Mouse (Mus musculus) liver, adult 2 months (tissue): ENCODE measurements at regions not wholly inside any gene's neighbourhood (a gene's known extent, or its start where the extent isn't known, plus 50 kb on each side); places are given as distances from the start of the nearest gene placed in this dataset.

ENCODE experiments used
- DNase-seq: peaks from one replicate; pipeline ENCODE4 v3.0.0-alpha.2; 2011; ENCODE audit warnings: low read depth, low spot score; ENCODE audit errors: extremely low read depth
- H3K27ac ChIP-seq: fragments of 200-500 bp; replicated peaks from 2 replicates; pipeline ENCODE4 v1.5.1; 2012; ENCODE audit warnings: low read depth, mild to moderate bottlenecking, control low read depth, inconsistent platforms, low read length; ENCODE audit not compliant: insufficient read depth
- H3K27me3 ChIP-seq: fragments of 200-500 bp; 2 replicates; pipeline ENCODE4 v1.6.1; 2012; ENCODE audit warnings: mild to moderate bottlenecking, moderate library complexity, low read length, inconsistent platforms; ENCODE audit not compliant: control insufficient read depth, insufficient read depth
- H3K36me3 ChIP-seq: fragments of 200-500 bp; 2 replicates; pipeline ENCODE4 v1.6.1; 2012; ENCODE audit warnings: low read length, inconsistent platforms; ENCODE audit not compliant: control insufficient read depth, insufficient read depth
- H3K4me1 ChIP-seq: fragments of 200-500 bp; 2 replicates; pipeline ENCODE4 v1.6.1; 2011; ENCODE audit warnings: low read length; ENCODE audit not compliant: control insufficient read depth, insufficient read depth
- H3K4me3 ChIP-seq: fragments of 200-500 bp; 2 replicates; pipeline ENCODE4 v1.5.1; 2011; ENCODE audit warnings: low read depth, mild to moderate bottlenecking, control low read depth, low read length, moderate library complexity; ENCODE audit not compliant: insufficient read depth
- H3K79me2 ChIP-seq: fragments of 200-500 bp; 2 replicates; pipeline ENCODE4 v1.6.1; 2012; ENCODE audit warnings: inconsistent platforms, mild to moderate bottlenecking, low read length, moderate library complexity; ENCODE audit not compliant: control insufficient read depth, insufficient read depth
- H3K9ac ChIP-seq: fragments of 200-500 bp; 2 replicates; pipeline ENCODE4 v1.6.1; 2012; ENCODE audit warnings: low read depth, mild to moderate bottlenecking, control low read depth, inconsistent platforms, low read length
- CTCF ChIP-seq: fragments of 200-500 bp; IDR thresholded peaks from 2 replicates; pipeline ENCODE4 v1.5.1; 2011; ENCODE audit warnings: low read depth, low read length, control low read depth
- POLR2A ChIP-seq: fragments of 200-500 bp; IDR thresholded peaks from 2 replicates; pipeline ENCODE4 v1.6.1; 2011; ENCODE audit warnings: low read length, control low read depth; ENCODE audit not compliant: insufficient read depth; ENCODE audit errors: extremely low read depth
- WGBS: fragments of 180-500 bp; shearing (Covaris S2); methylation state at CpG from one replicate; pipeline ENCODE4 v1.1.7; 2018; 5-methylcytosine and 5-hydroxymethylcytosine counted together

DNA sequence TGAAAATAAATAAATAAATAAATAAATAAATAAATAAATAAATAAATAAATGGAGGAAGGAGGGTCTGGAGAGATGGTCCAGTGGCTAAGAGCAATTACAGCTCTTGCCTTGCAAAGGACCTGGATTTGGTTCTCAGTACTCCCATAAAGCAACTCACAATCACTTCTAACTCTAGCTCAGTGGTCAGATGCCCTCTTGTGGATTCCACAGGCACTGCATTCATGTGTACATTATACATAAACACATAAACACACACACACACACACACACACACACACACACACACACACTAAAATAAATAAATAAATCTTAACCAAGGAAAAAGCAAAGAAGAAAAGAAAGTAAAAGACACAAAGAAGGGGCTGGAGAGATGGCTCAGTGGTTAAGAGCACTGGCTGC, 74.2 kb upstream of the Dhx40 start:
- Histone ChIP-seq H3K27me3 (no peaks in the 10 kb centered on the region), H3K4me1 (no peaks in the 10 kb centered on the region), H3K79me2 (no peaks in the 10 kb centered on the region), H3K9ac (no peak overlapping the region), H3K27ac (no peak overlapping the region), H3K36me3 (no peaks in the 10 kb centered on the region), H3K4me3 (no peak overlapping the region)
- no peak for TF ChIP-seq CTCF
- no peak for TF ChIP-seq POLR2A
- DNase-seq, result no peak

DNA sequence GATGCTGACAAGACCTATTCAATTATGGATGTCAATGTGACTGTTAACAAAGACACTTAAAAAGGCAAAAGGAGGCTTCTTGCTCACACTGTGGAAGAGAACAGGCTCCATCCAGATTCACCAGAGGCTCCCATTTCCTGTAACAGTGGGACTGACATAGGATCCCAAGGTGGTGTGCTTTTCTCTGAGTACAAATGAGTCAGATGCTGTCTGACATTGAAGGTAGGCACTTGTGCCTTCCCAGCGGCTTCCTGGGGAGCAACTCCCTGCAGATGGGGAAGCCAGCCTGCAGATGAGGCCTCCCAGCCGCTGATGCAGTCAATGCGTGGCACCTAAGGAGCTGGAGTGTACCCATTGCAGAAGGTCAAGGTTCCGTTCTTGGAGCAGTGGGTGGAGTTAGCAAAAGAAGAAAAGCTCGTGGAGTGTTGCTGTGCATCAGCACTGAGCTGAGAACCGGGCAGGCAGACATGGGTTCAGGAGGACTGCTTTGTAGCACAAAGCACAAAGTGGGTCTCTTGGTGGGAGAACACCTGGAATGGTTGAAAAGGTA, 71.9 kb upstream of the Dhx40 start:
- Histone ChIP-seq H3K79me2 (no peaks in the 10 kb centered on the region), H3K4me1 (no peaks in the 10 kb centered on the region), H3K36me3 (no peaks in the 10 kb centered on the region), H3K27me3 (no peaks in the 10 kb centered on the region), H3K4me3 (no peak overlapping the region), H3K27ac (no peak overlapping the region), H3K9ac (no peak overlapping the region)
- DNase-seq, result no peak
- no peak for TF ChIP-seq POLR2A
- no peak for TF ChIP-seq CTCF
- WGBS, result 83% methylated on average over 6 of the region's 6 CpGs

DNA sequence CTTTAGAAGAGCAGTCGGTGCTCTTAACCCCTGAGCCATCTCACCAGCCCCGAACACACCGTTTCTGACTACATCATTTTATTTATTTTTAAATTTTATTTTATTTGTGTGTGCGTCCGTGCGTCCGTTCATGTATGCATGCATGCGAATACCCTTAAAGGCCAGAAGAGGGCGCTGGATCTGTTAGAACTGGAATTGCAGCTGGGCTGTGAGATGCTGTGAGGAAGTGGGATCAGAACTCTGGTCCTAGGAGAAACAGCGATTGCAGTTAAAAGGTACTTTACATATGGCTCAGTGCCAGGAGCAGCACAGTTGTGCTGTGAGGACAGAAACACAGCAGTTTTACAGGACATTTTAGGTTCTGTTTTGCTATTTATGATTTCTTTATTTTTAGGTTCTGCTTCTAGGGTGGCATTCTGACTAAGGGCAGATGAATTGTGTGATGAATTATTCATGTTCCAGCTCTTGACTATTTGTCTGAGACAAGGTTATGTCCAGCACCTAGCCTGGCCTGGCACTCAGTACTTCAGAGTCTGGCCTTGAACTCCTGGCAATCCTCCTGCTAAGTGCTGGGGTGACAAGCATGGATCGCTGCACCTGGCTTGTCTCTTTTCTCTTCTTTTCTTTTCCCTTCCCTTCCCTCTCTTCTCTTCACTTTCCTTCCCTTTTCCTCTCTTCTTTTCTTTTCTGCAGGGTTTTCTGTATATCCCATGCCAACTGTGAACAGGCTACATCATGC, 71.0 kb upstream of the Dhx40 start:
- no peaks in the 10 kb centered on the region for H3K36me3 ChIP-seq
- H3K27me3 ChIP-seq, result no peaks in the 10 kb centered on the region
- H3K4me1 ChIP-seq, result no peaks in the 10 kb centered on the region
- TF ChIP-seq CTCF, result no peak
- TF ChIP-seq POLR2A, result no peak
- no peak overlapping the region for H3K27ac ChIP-seq
- H3K4me3 ChIP-seq, result no peak overlapping the region
- WGBS, result 78% methylated on average over 11 of the region's 11 CpGs
- H3K9ac ChIP-seq, result no peak overlapping the region
- DNase-seq, result peak; percentile 70
- H3K79me2 ChIP-seq, result no peaks in the 10 kb centered on the region

DNA sequence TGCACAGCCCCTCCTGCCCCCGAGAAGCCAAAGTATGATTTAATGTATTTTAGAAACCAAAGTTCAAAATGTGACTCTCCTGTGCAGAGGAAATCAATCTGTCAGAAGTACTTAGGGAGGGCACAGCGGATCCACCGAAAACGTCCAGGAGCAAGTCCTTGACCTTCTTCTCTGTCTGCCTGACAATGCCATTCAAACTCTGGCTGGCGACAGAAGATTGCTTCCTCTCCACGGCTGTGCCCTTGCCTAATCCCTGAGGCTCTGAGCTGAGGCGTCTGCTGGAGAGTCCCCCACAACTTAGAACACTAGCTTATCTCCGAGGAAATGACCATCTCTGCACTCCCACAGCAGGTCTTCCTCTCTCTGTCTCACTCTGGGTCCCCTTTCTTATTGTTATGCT, 69.0 kb upstream of the Dhx40 start:
- DNase-seq, result no peak
- no peak overlapping the region for H3K4me3 ChIP-seq
- peaks cover 4% of the 10 kb centered on the region for H3K4me1 ChIP-seq
- H3K79me2 ChIP-seq, result no peaks in the 10 kb centered on the region
- no peaks in the 10 kb centered on the region for H3K36me3 ChIP-seq
- H3K9ac ChIP-seq, result no peak overlapping the region
- 35% methylated on average over 8 of the region's 8 CpGs for WGBS
- H3K27ac ChIP-seq, result no peak overlapping the region
- TF ChIP-seq CTCF, result no peak
- no peak for TF ChIP-seq POLR2A
- no peaks in the 10 kb centered on the region for H3K27me3 ChIP-seq

DNA sequence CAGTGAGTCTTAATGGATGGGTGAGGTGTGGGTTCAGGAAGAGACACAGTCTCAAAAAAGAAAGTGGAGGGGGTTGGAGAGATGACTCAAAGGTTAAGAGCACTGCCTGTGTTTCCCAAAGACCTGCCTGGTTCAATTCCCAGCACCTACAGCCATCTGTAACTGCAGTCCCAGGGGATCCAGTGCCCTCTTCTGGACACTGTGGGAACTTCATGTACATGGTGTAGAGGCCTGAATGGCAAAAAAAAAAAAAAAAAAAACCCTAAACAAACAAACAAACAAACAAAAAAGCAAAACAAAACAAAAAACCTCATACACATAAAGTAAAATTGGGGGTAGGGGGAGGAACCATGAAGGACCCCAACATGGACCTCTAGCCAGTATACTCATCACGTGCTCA, 68.2 kb upstream of the Dhx40 start:
- TF ChIP-seq POLR2A, result no peak
- peak; percentile 16; the same call in 1 of the 2 replicates for TF ChIP-seq CTCF
- Histone ChIP-seq H3K4me1 (peaks cover 9% of the 10 kb centered on the region), H3K79me2 (no peaks in the 10 kb centered on the region), H3K27ac (no peak overlapping the region), H3K36me3 (no peaks in the 10 kb centered on the region), H3K9ac (no peak overlapping the region), H3K4me3 (no peak overlapping the region), H3K27me3 (no peaks in the 10 kb centered on the region)
- no peak for DNase-seq
- 83% methylated on average over 1 of the region's 1 CpGs for WGBS

DNA sequence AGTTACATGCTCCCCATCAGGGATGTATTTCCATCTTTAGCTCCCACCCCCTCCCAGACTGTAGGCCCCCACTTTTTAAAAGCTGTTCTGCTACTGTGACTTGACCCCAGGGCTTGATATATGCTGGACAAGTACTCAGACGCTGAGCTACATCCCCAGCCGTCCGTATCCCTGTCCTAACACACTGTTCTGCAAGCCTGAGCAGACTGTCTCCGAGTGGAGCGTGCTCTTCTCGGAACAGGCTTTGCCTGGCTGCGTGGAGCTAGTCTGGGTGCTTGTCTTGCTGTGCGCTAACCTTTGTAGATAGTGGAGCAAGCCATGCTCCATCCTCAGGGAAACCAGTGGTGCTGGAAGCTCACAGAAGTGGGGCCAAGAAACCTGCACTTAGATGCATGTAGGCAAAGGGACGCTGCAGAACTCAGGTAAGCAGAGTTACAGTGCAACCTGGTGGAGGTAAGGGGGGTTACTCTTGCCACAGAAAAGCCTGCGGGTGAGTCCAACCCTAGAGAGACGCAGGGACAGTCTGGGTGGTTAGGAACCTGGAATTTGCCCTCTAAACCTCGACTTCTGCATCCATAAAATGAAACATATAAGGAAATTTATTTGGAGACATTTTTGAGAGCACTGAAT, 67.2 kb upstream of the Dhx40 start:
- TF ChIP-seq CTCF, result peak; percentile 42
- TF ChIP-seq POLR2A, result no peak
- no peaks in the 10 kb centered on the region for H3K27me3 ChIP-seq
- no peaks in the 10 kb centered on the region for H3K36me3 ChIP-seq
- H3K4me3 ChIP-seq, result no peak overlapping the region
- DNase-seq, result peak; percentile 45
- no peak overlapping the region for H3K27ac ChIP-seq
- no peak overlapping the region for H3K9ac ChIP-seq
- H3K4me1 ChIP-seq, result peaks cover 14% of the 10 kb centered on the region
- no peaks in the 10 kb centered on the region for H3K79me2 ChIP-seq
- 69% methylated on average over 12 of the region's 12 CpGs for WGBS
